Mouse (Mus musculus) embryonic facial prominence, embryonic 15.5 days (tissue): Measurements from ENCODE around the gene Trim17. TPM values are rescaled to one million over a fixed set of nuclear protein-coding genes. Genes with fewer than 3 reads are reported as not detected.

Source experiments
- ATAC-seq: fragments of 200-750 bp; cut with Nextera tagmentation; 2 replicates; pipeline ENCODE4 v1.8.0; 2017; ENCODE audit warnings: low read depth, moderate TSS enrichment; ENCODE audit not compliant: insufficient number of reproducible peaks, low FRiP score, low TSS enrichment
- H3K27ac ChIP-seq: fragments of 300-500 bp; sonication (generic); replicated peaks from 2 replicates; pipeline ENCODE4 v1.5.1; 2015; ENCODE audit warnings: mild to moderate bottlenecking, inconsistent platforms
- H3K27me3 ChIP-seq: fragments of 300-500 bp; sonication (generic); 2 replicates; pipeline ENCODE4 v1.6.1; 2015; ENCODE audit warnings: inconsistent platforms
- H3K36me3 ChIP-seq: fragments of 300-500 bp; sonication (generic); 2 replicates; pipeline ENCODE4 v1.6.1; 2015; ENCODE audit warnings: mild to moderate bottlenecking, inconsistent platforms
- H3K4me1 ChIP-seq: fragments of 300-500 bp; sonication (generic); 2 replicates; pipeline ENCODE4 v1.6.1; 2015; ENCODE audit warnings: inconsistent platforms
- H3K4me2 ChIP-seq: fragments of 300-500 bp; sonication (generic); replicated peaks from 2 replicates; pipeline ENCODE4 v1.6.1; 2015; ENCODE audit warnings: mild to moderate bottlenecking, inconsistent platforms
- H3K4me3 ChIP-seq: fragments of 300-500 bp; sonication (generic); replicated peaks from 2 replicates; pipeline ENCODE4 v1.5.1; 2015; ENCODE audit warnings: mild to moderate bottlenecking, inconsistent platforms
- H3K9ac ChIP-seq: fragments of 300-500 bp; sonication (generic); 2 replicates; pipeline ENCODE4 v1.6.1; 2015; ENCODE audit warnings: inconsistent platforms
- H3K9me3 ChIP-seq: fragments of 300-500 bp; sonication (generic); replicated peaks from 2 replicates; pipeline ENCODE4 v1.6.1; 2016; ENCODE audit warnings: inconsistent platforms
- WGBS: fragments of 180-500 bp; shearing (Covaris S2); methylation state at CpG from one replicate; pipeline ENCODE4 v1.1.7; 2015; 5-methylcytosine and 5-hydroxymethylcytosine counted together
- polyA plus RNA-seq: library from polyadenylated mRNA; unstranded; fragments of >200 nt; fragmentation: Nextera tagmentation; extraction: Ambion mirVana; gene quantifications from 2 replicates; pipeline ENCODE4 v1.2.1, GENCODE M21; 2015

Trim17 gene
- 0.42 and 0.59 TPM in 2 replicates for polyA plus RNA-seq

GRCm38 (mm10) chr11:58954420-58955142 lies at the start of gene Trim17, which contains the start of gene Hist3h2a:
Gene Trim17, plus strand, starts transcription at chr11:58954685.
Gene Hist3h2a, plus strand, starts transcription at chr11:58954685.
- Histone ChIP-seq H3K4me2 (peak within 1 kb of the TSS; percentile 93), H3K36me3 (peaks cover 4% of the 10 kb centered on the region; the same call in 1 of the 2 replicates), H3K4me3 (peak within 1 kb of the TSS; percentile 69), H3K27me3 (peaks cover 8% of the 10 kb centered on the region), H3K9me3 (no peaks in the 10 kb centered on the region), H3K4me1 (peaks cover 38% of the 10 kb centered on the region), H3K9ac (peak within 1 kb of the TSS; percentile 86), H3K27ac (peak within 1 kb of the TSS; percentile 100)
- under 1% methylated on average over 49 of the region's 49 CpGs for WGBS
- peak; percentile 91 for ATAC-seq

DNA sequence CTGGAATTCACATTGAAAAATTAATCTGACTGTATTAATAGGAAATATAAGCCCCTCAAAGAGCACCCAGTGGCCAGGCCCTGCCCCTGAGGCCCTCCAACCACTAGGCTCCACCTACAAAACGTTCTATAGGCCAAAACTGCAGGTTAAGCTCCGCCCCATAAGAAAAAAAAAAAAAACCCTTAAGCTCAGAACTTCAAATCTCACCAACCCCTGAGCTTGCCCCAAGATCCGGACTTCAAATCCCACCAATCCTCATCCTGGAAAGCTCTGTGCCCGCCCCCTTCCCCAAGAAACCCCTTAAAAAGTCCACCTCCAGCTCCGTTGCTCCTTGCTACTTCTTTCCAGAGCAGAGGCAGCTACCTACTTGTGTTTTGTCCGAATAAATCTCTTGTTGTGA lies 49.6 kb upstream of the Trim17 start:
- H3K9me3 ChIP-seq: no peaks in the 10 kb centered on the region
- H3K9ac ChIP-seq: no peak overlapping the region
- ATAC-seq: no peak
- 43% methylated on average over 6 of the region's 6 CpGs for WGBS
- no peak overlapping the region for H3K27ac ChIP-seq
- H3K36me3 ChIP-seq: peaks cover 5% of the 10 kb centered on the region
- H3K4me3 ChIP-seq: peak overlapping the region; percentile 82; the same call in 1 of the 2 replicates
- no peaks in the 10 kb centered on the region for H3K27me3 ChIP-seq
- peaks cover 13% of the 10 kb centered on the region for H3K4me1 ChIP-seq
- peak overlapping the region; percentile 77; the same call in 1 of the 2 replicates for H3K4me2 ChIP-seq

- H3K4me1 ChIP-seq: 0 out of 2 replicates have a peak, but pooled peaks cover 5% of the 10 kb centered on the region
- ATAC-seq: no peak
- H3K27me3 ChIP-seq: no peaks in the 10 kb centered on the region
- 83% methylated on average over 1 of the region's 1 CpGs for WGBS
- no peak overlapping the region for H3K9ac ChIP-seq
- no peaks in the 10 kb centered on the region for H3K9me3 ChIP-seq
- no peak overlapping the region for H3K27ac ChIP-seq
- H3K4me2 ChIP-seq: peak overlapping the region; percentile 65; the same call in 1 of the 2 replicates
- H3K36me3 ChIP-seq: no peaks in the 10 kb centered on the region
- no peak overlapping the region for H3K4me3 ChIP-seq
Observed at GRCm38 (mm10) chr11:58913776-58914175, 40.7 kb upstream of the Trim17 start.

- H3K27me3 ChIP-seq: no peaks in the 10 kb centered on the region
- H3K4me1 ChIP-seq: 0 out of 2 replicates have a peak, but pooled peaks cover 5% of the 10 kb centered on the region
- no peaks in the 10 kb centered on the region for H3K9me3 ChIP-seq
- no peak for ATAC-seq
- H3K4me3 ChIP-seq: peak overlapping the region; percentile 37
- H3K4me2 ChIP-seq: peak overlapping the region; percentile 65
- 11% methylated on average over 17 of the region's 17 CpGs for WGBS
- H3K9ac ChIP-seq: no peak overlapping the region
- no peak overlapping the region for H3K27ac ChIP-seq
- H3K36me3 ChIP-seq: no peaks in the 10 kb centered on the region
Observed at GRCm38 (mm10) chr11:58914461-58915028, 39.9 kb upstream of the Trim17 start.

GRCm38 (mm10) chr11:58916879-58917744 lies 37.4 kb upstream of the Trim17 start:
- Histone ChIP-seq H3K4me2 (no peak overlapping the region), H3K9me3 (no peaks in the 10 kb centered on the region), H3K4me1 (0 out of 2 replicates have a peak, but pooled peaks cover 5% of the 10 kb centered on the region), H3K4me3 (no peak overlapping the region), H3K9ac (no peak overlapping the region), H3K27ac (no peak overlapping the region), H3K36me3 (no peaks in the 10 kb centered on the region), H3K27me3 (no peaks in the 10 kb centered on the region)
- ATAC-seq: no peak
- WGBS: 49% methylated on average over 14 of the region's 14 CpGs

- Histone ChIP-seq H3K27ac (no peak within 1 kb of the TSS), H3K4me3 (no peak within 1 kb of the TSS), H3K4me2 (no peak within 1 kb of the TSS), H3K4me1 (0 out of 2 replicates have a peak, but pooled peaks cover 5% of the 10 kb centered on the region), H3K27me3 (no peaks in the 10 kb centered on the region), H3K36me3 (no peaks in the 10 kb centered on the region), H3K9me3 (no peaks in the 10 kb centered on the region), H3K9ac (no peak within 1 kb of the TSS)
- WGBS: 69% methylated on average over 12 of the region's 12 CpGs
- ATAC-seq: no peak
Observed at GRCm38 (mm10) chr11:58917745-58918366, 36.6 kb upstream of the Trim17 start, which contains the start of gene Btnl10. Gene Btnl10, plus strand, starts transcription at chr11:58917908.

DNA sequence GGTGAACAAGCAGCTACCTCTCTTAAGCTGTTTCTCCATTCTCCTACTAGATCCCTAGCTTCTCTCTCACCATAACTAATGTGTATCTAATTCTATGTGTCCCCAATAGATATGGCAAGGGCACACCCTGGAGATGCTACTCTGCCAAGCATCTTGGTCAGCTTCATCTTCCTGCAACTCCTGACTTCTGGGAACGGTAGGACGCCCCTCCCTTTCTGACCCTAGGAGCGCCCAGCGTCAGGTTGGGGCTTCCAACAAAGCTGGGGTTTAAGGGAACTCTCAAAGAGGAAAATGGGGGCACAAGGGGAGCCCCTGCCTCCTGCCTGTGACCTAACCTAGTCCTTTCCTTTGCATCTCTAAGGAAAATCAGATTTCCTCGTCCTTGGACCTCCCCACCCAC lies 35.7 kb upstream of the Trim17 start:
- no peak overlapping the region for H3K4me2 ChIP-seq
- H3K9ac ChIP-seq: no peak overlapping the region
- WGBS: 72% methylated on average over 5 of the region's 5 CpGs
- H3K4me3 ChIP-seq: no peak overlapping the region
- no peaks in the 10 kb centered on the region for H3K36me3 ChIP-seq
- no peak for ATAC-seq
- 0 out of 2 replicates have a peak, but pooled peaks cover 5% of the 10 kb centered on the region for H3K4me1 ChIP-seq
- no peaks in the 10 kb centered on the region for H3K9me3 ChIP-seq
- H3K27me3 ChIP-seq: no peaks in the 10 kb centered on the region
- H3K27ac ChIP-seq: no peak overlapping the region

- no peaks in the 10 kb centered on the region for H3K4me1 ChIP-seq
- ATAC-seq: no peak
- WGBS: 77% methylated on average over 9 of the region's 9 CpGs
- no peak overlapping the region for H3K4me2 ChIP-seq
- no peak overlapping the region for H3K27ac ChIP-seq
- H3K9ac ChIP-seq: no peak overlapping the region
- no peak overlapping the region for H3K4me3 ChIP-seq
- no peaks in the 10 kb centered on the region for H3K36me3 ChIP-seq
- no peaks in the 10 kb centered on the region for H3K27me3 ChIP-seq
- no peaks in the 10 kb centered on the region for H3K9me3 ChIP-seq
Observed at GRCm38 (mm10) chr11:58922420-58922819, 32.1 kb upstream of the Trim17 start.

- Histone ChIP-seq H3K9me3 (no peaks in the 10 kb centered on the region), H3K27me3 (no peaks in the 10 kb centered on the region), H3K4me1 (peaks cover 5% of the 10 kb centered on the region; the same call in 1 of the 2 replicates), H3K27ac (no peak overlapping the region), H3K36me3 (peaks cover 7% of the 10 kb centered on the region), H3K4me3 (no peak overlapping the region), H3K9ac (no peak overlapping the region), H3K4me2 (no peak overlapping the region)
- no peak for ATAC-seq
- WGBS: 35% methylated on average over 2 of the region's 3 CpGs
Observed at GRCm38 (mm10) chr11:58926651-58927050, 27.8 kb upstream of the Trim17 start.

DNA sequence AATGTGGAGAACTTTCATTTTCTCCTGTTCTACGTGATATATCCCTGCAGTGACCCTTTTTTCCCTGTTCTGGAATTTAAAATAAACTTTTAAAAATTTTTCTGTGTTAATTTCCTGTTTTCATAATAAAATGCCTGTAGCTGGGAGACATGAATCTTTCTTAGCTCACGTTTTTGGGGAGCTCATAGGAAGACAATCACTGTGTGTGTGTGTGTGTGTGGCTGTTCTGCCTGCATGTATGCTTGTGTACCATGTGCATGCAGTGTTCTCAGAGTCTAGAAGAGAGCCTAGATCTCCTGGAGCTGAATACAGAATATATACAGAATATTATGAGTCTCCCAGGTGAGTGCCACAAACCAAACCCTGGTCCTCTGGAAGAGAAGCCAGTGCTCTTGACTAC lies 27.4 kb upstream of the Trim17 start:
- Histone ChIP-seq H3K4me3 (no peak overlapping the region), H3K4me2 (no peak overlapping the region), H3K36me3 (peaks cover 11% of the 10 kb centered on the region), H3K27ac (no peak overlapping the region), H3K4me1 (peaks cover 5% of the 10 kb centered on the region; the same call in 1 of the 2 replicates), H3K9me3 (no peaks in the 10 kb centered on the region), H3K9ac (no peak overlapping the region), H3K27me3 (no peaks in the 10 kb centered on the region)
- WGBS: 68% methylated on average over 2 of the region's 2 CpGs
- ATAC-seq: no peak
